Mouse (Mus musculus) bone marrow macrophage, adult 2 months (primary cell): ENCODE measurements around the gene Myo18a. TPM values are rescaled to one million over a fixed set of nuclear protein-coding genes. Genes with fewer than 3 reads are reported as not detected.

Experiments used
- H3K27ac ChIP-seq: 2 replicates; pipeline ENCODE4 v1.5.1; 2012; ENCODE audit warnings: low read depth, low read length; ENCODE audit not compliant: insufficient read depth
- H3K4me1 ChIP-seq: 2 replicates; pipeline ENCODE4 v1.6.1; 2012; ENCODE audit warnings: low read length; ENCODE audit not compliant: control insufficient read depth, insufficient read depth
- H3K4me3 ChIP-seq: 2 replicates; pipeline ENCODE4 v1.5.1; 2012; ENCODE audit warnings: mild to moderate bottlenecking, low read length, moderate library complexity; ENCODE audit not compliant: insufficient read depth
- CTCF ChIP-seq: IDR thresholded peaks from 2 replicates; pipeline ENCODE4 v1.5.1; 2012; ENCODE audit warnings: low read depth, mild to moderate bottlenecking, low read length, moderate library complexity
- POLR2A ChIP-seq: IDR thresholded peaks from 2 replicates; pipeline ENCODE4 v1.6.1; 2012; ENCODE audit warnings: mild to moderate bottlenecking, low read depth, low read length, borderline replicate concordance
- polyA plus RNA-seq: library from polyadenylated mRNA; stranded (reverse); fragments of >200 nt; gene quantifications from 2 replicates; pipeline ENCODE4 v1.2.4, GENCODE M21; 2012; ENCODE audit not compliant: missing spikeins, insufficient read depth, insufficient read length

The Myo18a gene
- polyA plus RNA-seq, 1 experiment = 41.3 TPM

DNA sequence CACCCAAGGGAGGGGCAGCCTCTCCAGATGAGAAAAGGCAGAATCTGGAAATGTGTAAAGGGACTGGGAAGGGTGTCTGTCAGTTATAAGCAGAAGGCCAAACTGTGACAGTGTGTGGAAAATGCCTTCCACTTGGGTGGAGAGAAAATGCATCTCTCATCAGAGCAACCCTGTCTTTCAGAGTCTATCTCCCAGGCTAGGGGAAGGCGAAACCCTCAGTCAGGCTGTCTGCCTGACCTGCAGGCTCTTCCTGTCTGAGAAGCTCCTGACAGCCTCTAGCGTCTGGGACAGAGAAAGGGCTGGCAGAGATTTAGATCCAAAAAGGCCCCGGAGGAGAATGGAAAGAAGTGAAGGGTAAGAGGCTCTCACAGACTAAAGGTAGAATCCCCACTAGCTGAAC is 140.7 kb downstream of the Myo18a start:
- no peak for TF ChIP-seq POLR2A
- no peak for TF ChIP-seq CTCF
- no peak overlapping the region for H3K4me3 ChIP-seq
- H3K27ac ChIP-seq = no peak overlapping the region
- no peaks in the 10 kb centered on the region for H3K4me1 ChIP-seq

DNA sequence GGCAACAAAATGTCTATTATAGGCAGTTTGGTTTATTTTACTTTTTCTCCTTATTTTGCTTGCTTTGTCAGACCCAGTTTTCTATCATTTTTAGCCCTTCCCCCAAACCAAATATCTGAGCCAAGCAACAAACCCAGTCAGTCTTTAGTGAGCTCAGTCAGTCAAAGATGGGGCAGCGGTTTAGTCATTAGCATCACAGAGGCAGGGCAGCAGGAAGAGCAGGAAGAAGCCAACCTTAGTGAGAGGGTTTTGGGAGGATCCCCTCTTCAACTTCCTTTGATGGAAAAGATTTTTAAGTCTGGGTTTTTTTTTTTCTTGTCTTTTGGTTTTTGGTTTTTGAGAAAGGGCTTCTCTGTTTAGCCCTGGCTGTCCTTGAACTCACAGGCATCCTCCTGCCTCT is 141.7 kb downstream of the Myo18a start:
- Histone ChIP-seq H3K4me3 (no peak overlapping the region), H3K27ac (no peak overlapping the region), H3K4me1 (no peaks in the 10 kb centered on the region)
- TF ChIP-seq POLR2A = no peak
- TF ChIP-seq CTCF = no peak

GRCm38 (mm10) chr11:77906097-77906687 is 143.1 kb downstream of the Myo18a start:
- no peak for TF ChIP-seq CTCF
- no peak for TF ChIP-seq POLR2A
- no peak overlapping the region for H3K4me3 ChIP-seq
- H3K27ac ChIP-seq = no peak overlapping the region
- no peaks in the 10 kb centered on the region for H3K4me1 ChIP-seq

DNA sequence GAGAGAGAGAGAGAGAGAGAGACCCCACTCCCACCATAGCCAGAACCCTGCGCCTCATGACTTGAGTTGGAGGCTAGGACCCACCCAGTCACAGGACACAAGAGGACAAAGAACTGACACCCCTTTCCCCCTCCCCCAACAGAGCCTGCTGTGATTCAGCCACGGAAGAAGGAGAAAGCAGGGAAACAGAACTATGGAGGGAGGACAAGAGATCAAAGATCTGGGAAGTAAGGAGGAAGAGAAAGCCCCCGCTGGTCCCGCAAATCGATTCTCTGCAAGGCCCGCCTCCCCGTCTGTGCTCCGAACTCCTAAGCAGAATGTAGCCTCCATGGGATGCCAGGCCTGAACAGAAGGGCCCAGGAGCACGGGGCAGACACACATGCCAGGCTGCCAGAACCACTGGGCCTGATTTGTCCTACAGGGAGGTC is 143.7 kb downstream of the Myo18a start:
- no peak for TF ChIP-seq CTCF
- no peak for TF ChIP-seq POLR2A
- no peak overlapping the region for H3K27ac ChIP-seq
- no peak overlapping the region for H3K4me3 ChIP-seq
- H3K4me1 ChIP-seq = no peaks in the 10 kb centered on the region

DNA sequence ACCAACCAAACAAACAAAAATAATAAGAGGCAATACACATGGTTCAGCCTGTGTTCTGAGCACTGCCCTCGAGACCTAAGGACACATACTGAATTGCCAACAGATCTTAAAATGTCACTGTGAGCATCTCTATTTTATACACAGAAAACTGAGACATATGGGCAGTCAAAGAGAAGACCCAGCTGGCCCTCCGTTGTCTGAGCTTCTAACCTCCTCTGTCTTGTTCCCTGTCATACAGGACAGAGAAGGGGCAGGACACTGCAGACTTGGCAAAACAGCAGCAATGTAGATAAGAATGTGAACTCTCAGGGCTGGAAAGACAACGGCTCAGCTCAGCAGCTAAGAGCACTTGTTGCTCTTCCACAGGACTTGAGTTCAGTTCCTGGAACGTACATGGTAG is 145.4 kb downstream of the Myo18a start:
- TF ChIP-seq POLR2A (no peak), CTCF (no peak)
- Histone ChIP-seq H3K4me3 (no peak overlapping the region), H3K4me1 (no peaks in the 10 kb centered on the region), H3K27ac (no peak overlapping the region)

DNA sequence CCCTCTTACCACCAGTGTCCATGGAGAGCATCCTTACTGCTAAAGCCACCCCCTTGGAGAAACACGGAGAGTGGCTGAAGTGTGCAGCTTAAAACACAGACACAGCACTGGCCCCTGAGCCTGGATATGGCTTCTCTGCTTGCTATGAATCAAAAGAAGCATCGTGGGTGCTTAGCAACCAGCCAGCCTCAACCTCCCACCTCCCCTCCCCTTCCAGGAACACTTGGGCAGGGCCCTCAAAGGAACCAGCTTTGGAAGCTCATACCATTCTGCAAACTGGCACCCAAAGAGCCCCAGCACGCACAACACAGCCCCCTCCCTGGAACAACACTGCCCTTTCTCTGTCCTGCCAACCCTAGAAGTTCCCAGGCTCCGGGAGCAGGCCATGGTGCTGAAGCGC is 146.3 kb downstream of the Myo18a start:
- no peak for TF ChIP-seq POLR2A
- no peak for TF ChIP-seq CTCF
- H3K4me3 ChIP-seq = no peak overlapping the region
- no peak overlapping the region for H3K27ac ChIP-seq

DNA sequence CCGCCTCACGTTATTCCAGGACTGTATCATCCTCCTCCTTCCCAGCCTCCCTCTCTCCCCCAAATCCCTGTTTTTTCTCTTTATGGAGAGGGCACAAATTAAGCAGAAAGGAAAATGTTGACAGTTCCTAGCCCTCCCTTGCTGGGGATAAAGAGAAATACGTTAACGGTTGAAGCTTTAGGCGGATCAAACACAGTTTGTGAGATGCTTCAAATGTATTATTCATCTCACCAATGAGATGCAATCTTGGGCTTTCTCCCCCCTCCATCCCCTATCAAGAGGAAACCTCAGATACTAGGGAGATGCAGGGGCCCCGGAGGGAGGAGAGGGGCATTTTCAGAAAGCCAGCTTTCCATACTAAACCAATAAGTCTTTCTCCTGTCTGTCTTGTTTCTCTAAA is 146.7 kb downstream of the Myo18a start:
- no peak overlapping the region for H3K27ac ChIP-seq

More for the DNA sequence above, 146.3 kb downstream of the Myo18a start:
- no peaks in the 10 kb centered on the region for H3K4me1 ChIP-seq

GRCm38 (mm10) chr11:77913505-77913904 is 150.5 kb downstream of the Myo18a start:
- Histone ChIP-seq H3K4me3 (no peak overlapping the region), H3K27ac (no peak overlapping the region), H3K4me1 (no peaks in the 10 kb centered on the region)
- TF ChIP-seq CTCF (no peak), POLR2A (no peak)

More for the DNA sequence above, 146.7 kb downstream of the Myo18a start:
- no peak for TF ChIP-seq CTCF
- no peak for TF ChIP-seq POLR2A
- no peaks in the 10 kb centered on the region for H3K4me1 ChIP-seq
- no peak overlapping the region for H3K4me3 ChIP-seq

DNA sequence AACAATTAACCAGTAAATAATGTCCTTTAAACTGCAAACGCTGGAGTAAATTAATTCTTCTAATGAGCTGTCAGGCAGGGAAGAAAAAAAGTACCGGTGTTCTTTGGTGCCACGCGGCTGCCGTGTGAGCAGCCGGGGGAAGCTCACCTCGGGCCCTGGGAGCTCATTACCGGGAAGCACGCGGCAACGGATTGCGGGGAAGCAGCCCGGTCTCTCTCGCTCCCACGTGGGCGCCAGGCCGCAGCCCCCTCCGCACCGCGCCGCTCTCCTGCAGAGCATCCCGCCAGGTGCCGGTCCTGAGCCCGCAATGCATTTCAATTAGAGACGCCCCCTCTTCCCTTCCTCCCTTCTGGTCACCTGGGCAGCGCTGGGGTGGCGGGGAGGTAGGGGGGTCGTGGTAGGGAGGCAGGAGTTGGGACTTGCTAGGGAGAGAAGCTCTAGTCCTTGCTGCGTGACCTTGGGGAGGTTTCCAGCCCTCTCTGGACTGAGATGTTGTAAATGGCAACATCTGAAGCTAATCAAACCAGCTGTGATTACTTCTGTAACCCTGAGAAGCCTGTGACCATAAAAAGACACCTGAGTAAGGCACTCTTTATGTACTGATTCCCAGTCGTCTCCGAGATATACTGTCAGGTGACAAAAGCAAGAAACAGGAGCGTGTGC is 151.7 kb downstream of the Myo18a start:
- no peak overlapping the region for H3K27ac ChIP-seq
- TF ChIP-seq CTCF = no peak
- TF ChIP-seq POLR2A = no peak

More for the DNA sequence above, 151.7 kb downstream of the Myo18a start:
- Histone ChIP-seq H3K4me1 (no peaks in the 10 kb centered on the region), H3K4me3 (no peak overlapping the region)

Other genes starting within 250 kb of the Myo18a start
- 10.4 and 10.5 TPM in 2 replicates for gene Abhd15, start 248.1 kb upstream of the Myo18a start, polyA plus RNA-seq
- 13.1 and 15.7 TPM in 2 replicates for gene Trp53i13, start 247.3 kb upstream of the Myo18a start, polyA plus RNA-seq
- gene Gm10392, start 244.0 kb upstream of the Myo18a start, polyA plus RNA-seq = 0.32 TPM in 1 of 2 replicates, not detected in the other
- gene Taok1, start 155.4 kb upstream of the Myo18a start, polyA plus RNA-seq = 38.5 and 40.3 TPM in 2 replicates
- 40.8 and 50.4 TPM in 2 replicates for gene Nufip2, start 77.1 kb upstream of the Myo18a start, polyA plus RNA-seq
- gene Cryba1, start 38.0 kb upstream of the Myo18a start, polyA plus RNA-seq = not detected in 2 replicates
- gene Gm10277, start 24.5 kb downstream of the Myo18a start, polyA plus RNA-seq = not detected in 2 replicates
- not detected in 2 replicates for gene Pipox, start 130.8 kb downstream of the Myo18a start, polyA plus RNA-seq
- gene Sez6, start 167.6 kb downstream of the Myo18a start, polyA plus RNA-seq = 0.24 TPM in 1 of 2 replicates, not detected in the other
- 42.5 and 47.8 TPM in 2 replicates for gene Phf12, start 219.5 kb downstream of the Myo18a start, polyA plus RNA-seq